Mouse (Mus musculus): ENCODE results near the gene Ambn.

- TF ChIP-seq CTCF (IDR thresholded peaks at IDR 0.05; ENCODE audit: extremely low read depth, insufficient read depth, insufficient read length, insufficient replicate concordance) (no peak), POLR2A (IDR thresholded peaks at IDR 0.05; ENCODE audit: low read depth, low read length) (no peak)
These were observed 53.2 kb downstream of the Ambn start for GRCm38 (mm10) chr5:88508990-88509389.
